Comparison of ENCODE assay signal across 8 mouse cellular contexts in genomic region chr4:132732148-132732684, GRCm38 (mm10). TPM values are rescaled to one million over a fixed set of nuclear protein-coding genes. Genes with fewer than 3 reads are reported as not detected.
DNase-seq lines count a peak whose midpoint lies in the region; ATAC-seq and TF ChIP-seq lines count a peak whose summit lies in the region.

Xkr8 (minus strand) TSS chr4:132732546.

- H3K4me3 ChIP-seq in ES-Bruce4 (ENCODE audit: low read depth, low read length): peak within 1 kb of the TSS; percentile 74
- peak within 1 kb of the TSS; percentile 54 for H3K4me3 ChIP-seq in forebrain, embryonic 12.5 days (replicated peaks)
- peak within 1 kb of the TSS; percentile 59 for H3K4me3 ChIP-seq in heart, postnatal 0 days (ENCODE audit: low read depth, low read length)
- H3K4me3 ChIP-seq in lung, embryonic 14.5 days (ENCODE audit: low read depth, low read length): peak within 1 kb of the TSS; percentile 59
- H3K4me3 ChIP-seq in thymus, adult 2 months (ENCODE audit: control insufficient read depth, insufficient read depth, low read length): peak within 1 kb of the TSS; percentile 68

- peak; percentile 48 for TF ChIP-seq POLR2A in ES-Bruce4 (IDR thresholded peaks at IDR 0.05; ENCODE audit: insufficient read depth, low read length)
- TF ChIP-seq POLR2A in thymus, adult 2 months (IDR thresholded peaks at IDR 0.05; ENCODE audit: control insufficient read depth, extremely low read depth, insufficient read depth, low read length, poor library complexity): 0 out of 2 replicates have a peak, but pooled peaks have one; percentile 21

- H3K27me3 ChIP-seq in ES-Bruce4 (ENCODE audit: control insufficient read depth, insufficient read depth, low read length, poor library complexity, severe bottlenecking): no peaks in the 10 kb centered on the region
- H3K27me3 ChIP-seq in forebrain, embryonic 12.5 days: no peaks in the 10 kb centered on the region
- no peaks in the 10 kb centered on the region for H3K27me3 ChIP-seq in heart, postnatal 0 days (ENCODE audit: control insufficient read depth, insufficient read depth, low read length)
- no peaks in the 10 kb centered on the region for H3K27me3 ChIP-seq in lung, embryonic 14.5 days (ENCODE audit: insufficient read depth, low read length)
- H3K27me3 ChIP-seq in thymus, adult 2 months (ENCODE audit: control insufficient read depth, insufficient read depth, low read length): no peaks in the 10 kb centered on the region

- 0 out of 2 replicates have a peak, but pooled peaks cover 6% of the 10 kb centered on the region for H3K36me3 ChIP-seq in ES-Bruce4 (ENCODE audit: control insufficient read depth, insufficient read depth, low read length, poor library complexity, severe bottlenecking)
- H3K36me3 ChIP-seq in forebrain, embryonic 12.5 days (replicated peaks): peaks cover 9% of the 10 kb centered on the region
- H3K36me3 ChIP-seq in heart, postnatal 0 days (replicated peaks; ENCODE audit: control insufficient read depth, insufficient read depth, low read length): 0 out of 2 replicates have a peak, but pooled peaks cover 5% of the 10 kb centered on the region
- H3K36me3 ChIP-seq in lung, embryonic 14.5 days (ENCODE audit: insufficient read depth): no peaks in the 10 kb centered on the region
- H3K36me3 ChIP-seq in thymus, adult 2 months (ENCODE audit: control insufficient read depth, insufficient read depth, low read length): no peaks in the 10 kb centered on the region

- peak within 1 kb of the TSS; percentile 90 for H3K4me2 ChIP-seq in forebrain, embryonic 12.5 days
- peak within 1 kb of the TSS; percentile 85 for H3K4me2 ChIP-seq in heart, postnatal 0 days (ENCODE audit: low read depth, low read length)
- H3K4me2 ChIP-seq in lung, embryonic 14.5 days: peak within 1 kb of the TSS; percentile 96

- H3K27ac ChIP-seq in ES-Bruce4 (ENCODE audit: insufficient read depth, low read length): peak within 1 kb of the TSS; percentile 62
- H3K27ac ChIP-seq in forebrain, embryonic 12.5 days: no peak within 1 kb of the TSS
- H3K27ac ChIP-seq in heart, postnatal 0 days (ENCODE audit: low read depth): no peak within 1 kb of the TSS
- no peak within 1 kb of the TSS for H3K27ac ChIP-seq in lung, embryonic 14.5 days (ENCODE audit: low read depth)
- H3K27ac ChIP-seq in thymus, adult 2 months (ENCODE audit: control insufficient read depth, insufficient read depth, low read length): 0 out of 2 replicates have a peak within 1 kb of the TSS, but pooled peaks have one; percentile 5

- DNase-seq in c-Kit-positive CD71-positive TER-119-positive erythroid progenitor cells, embryonic 14.5 days (ENCODE audit: low spot score): peak; percentile 74
- peak; percentile 84 for DNase-seq in heart, postnatal 0 days (ENCODE audit: low spot score)
- peak; percentile 93 to 99 for DNase-seq in kidney, postnatal 36 days
- peak; percentile 95 for DNase-seq in lung, embryonic 14.5 days
- peak; percentile 88 for DNase-seq in thymus, adult 2 months

- peaks cover 5% of the 10 kb centered on the region for H3K4me1 ChIP-seq in ES-Bruce4 (ENCODE audit: control insufficient read depth, insufficient read depth, low read length)
- peaks cover 8% of the 10 kb centered on the region for H3K4me1 ChIP-seq in forebrain, embryonic 12.5 days
- no peaks in the 10 kb centered on the region for H3K4me1 ChIP-seq in heart, postnatal 0 days (ENCODE audit: control insufficient read depth, insufficient read depth)
- no peaks in the 10 kb centered on the region for H3K4me1 ChIP-seq in lung, embryonic 14.5 days (ENCODE audit: insufficient read depth)
- H3K4me1 ChIP-seq in thymus, adult 2 months (replicated peaks; ENCODE audit: control insufficient read depth, insufficient read depth, low read length): peaks cover 26% of the 10 kb centered on the region

- TF ChIP-seq CTCF in ES-Bruce4 (IDR thresholded peaks at IDR 0.05; ENCODE audit: low read depth, low read length): no peak
- TF ChIP-seq CTCF in heart, postnatal 0 days (IDR thresholded peaks at IDR 0.05; ENCODE audit: low read depth): peak; percentile 21; the same call in 1 of the 2 replicates
- peak; percentile 24; the same call in 1 of the 2 replicates for TF ChIP-seq CTCF in lung, embryonic 14.5 days (IDR thresholded peaks at IDR 0.05; ENCODE audit: low read depth)
- TF ChIP-seq CTCF in thymus, adult 2 months (IDR thresholded peaks at IDR 0.05; ENCODE audit: borderline replicate concordance, control insufficient read depth, extremely low read depth, insufficient read depth, low read length, poor library complexity): no peak

- H3K9me3 ChIP-seq in ES-Bruce4 (replicated peaks; ENCODE audit: control insufficient read depth, insufficient read depth, low read length, poor library complexity, severe bottlenecking): no peaks in the 10 kb centered on the region
- H3K9me3 ChIP-seq in forebrain, embryonic 12.5 days: no peaks in the 10 kb centered on the region
- no peaks in the 10 kb centered on the region for H3K9me3 ChIP-seq in heart, postnatal 0 days (replicated peaks; ENCODE audit: control insufficient read depth, low read length)
- H3K9me3 ChIP-seq in lung, embryonic 14.5 days (ENCODE audit: low read depth, low read length): no peaks in the 10 kb centered on the region

- H3K9ac ChIP-seq in ES-Bruce4 (ENCODE audit: low read depth, poor library complexity, severe bottlenecking): peak within 1 kb of the TSS; percentile 72
- peak within 1 kb of the TSS; percentile 70 for H3K9ac ChIP-seq in forebrain, embryonic 12.5 days
- peak within 1 kb of the TSS; percentile 50 for H3K9ac ChIP-seq in heart, postnatal 0 days (replicated peaks; ENCODE audit: low read depth, low read length)
- H3K9ac ChIP-seq in lung, embryonic 14.5 days: peak within 1 kb of the TSS; percentile 63

- ATAC-seq in forebrain, embryonic 12.5 days (ENCODE audit: low FRiP score): peak; percentile 98
- peak; percentile 96 for ATAC-seq in heart, postnatal 0 days (ENCODE audit: insufficient read depth, low read depth)
- ATAC-seq in lung, embryonic 14.5 days (ENCODE audit: insufficient read depth): peak; percentile 98
- peak; percentile 86 for ATAC-seq in neutrophil, adult 5-6 weeks (ENCODE audit: extremely low read depth, insufficient number of reproducible peaks, low FRiP score, poor library complexity, severe bottlenecking)

- TF ChIP-seq EP300 in ES-Bruce4 (IDR thresholded peaks at IDR 0.05; ENCODE audit: insufficient read depth, low read depth, low read length): no peak
- no peak for TF ChIP-seq EP300 in heart, postnatal 0 days (IDR thresholded peaks at IDR 0.05; ENCODE audit: low read depth)

- WGBS in forebrain, embryonic 12.5 days: 3% methylated on average over 34 of the region's 34 CpGs
- 2% methylated on average over 34 of the region's 34 CpGs for WGBS in heart, postnatal 0 days
- 1% methylated on average over 34 of the region's 34 CpGs for WGBS in lung, embryonic 14.5 days
- WGBS in thymus, adult 2 months: 2% methylated on average over 34 of the region's 34 CpGs

RNA-seq across cellular contexts. Expression of gene Xkr8, which starts in this region (rescaled TPM):
- 6.3 and 8.1 TPM in 2 replicates for polyA plus RNA-seq in ES-Bruce4 (2011; ENCODE audit: insufficient read depth, insufficient read length, low read depth, missing spikeins)
- 4.0 and 5.4 TPM in 2 replicates for polyA plus RNA-seq in forebrain, embryonic 12.5 days (2016; fragmentation: Nextera tagmentation; extraction: Ambion mirVana)
- 0.53 and 0.54 TPM in 2 replicates for total RNA-seq in heart, postnatal 0 days (2014; rRNA removed; ENCODE audit: low replicate concordance)
- polyA plus RNA-seq in heart, postnatal 0 days (2015; fragmentation: Nextera tagmentation; extraction: Ambion mirVana): 2.1 and 3.0 TPM in 2 replicates
- polyA plus RNA-seq in lung, embryonic 14.5 days (2014; fragmentation: Nextera tagmentation; extraction: Ambion mirVana): 4.7 and 5.5 TPM in 2 replicates
- 2.8 and 3.1 TPM in 2 replicates for total RNA-seq in neutrophil, adult 5-6 weeks (2017)
- 4.4 and 7.5 TPM in 2 replicates for polyA plus RNA-seq in thymus, adult 2 months (2012; rRNA removed)

Comparison
In these comparisons a context has a peak if more than half of its experiments do, and no peak if none do; other contexts are left out.
1. H3K27ac ChIP-seq: peak in ES-Bruce4 (single experiment) and thymus, adult 2 months (single experiment); none in forebrain, embryonic 12.5 days (single experiment), heart, postnatal 0 days (single experiment) and lung, embryonic 14.5 days (single experiment).
2. CTCF ChIP-seq: peak in heart, postnatal 0 days (single experiment) and lung, embryonic 14.5 days (single experiment); none in ES-Bruce4 (single experiment) and thymus, adult 2 months (single experiment).
3. Peak in every context shown above with its lines, with median percentiles within 50 percentile points of each other: H3K4me3 ChIP-seq, H3K9ac ChIP-seq, DNase-seq, ATAC-seq and H3K4me2 ChIP-seq.